Mouse (Mus musculus) cerebellum, adult 9-10 months (tissue): Measurements from ENCODE around the gene Ppp1r14b.

Experiments
- DNase-seq: peaks from one replicate; pipeline ENCODE4 v3.0.0; 2022

The Ppp1r14b gene

DNA sequence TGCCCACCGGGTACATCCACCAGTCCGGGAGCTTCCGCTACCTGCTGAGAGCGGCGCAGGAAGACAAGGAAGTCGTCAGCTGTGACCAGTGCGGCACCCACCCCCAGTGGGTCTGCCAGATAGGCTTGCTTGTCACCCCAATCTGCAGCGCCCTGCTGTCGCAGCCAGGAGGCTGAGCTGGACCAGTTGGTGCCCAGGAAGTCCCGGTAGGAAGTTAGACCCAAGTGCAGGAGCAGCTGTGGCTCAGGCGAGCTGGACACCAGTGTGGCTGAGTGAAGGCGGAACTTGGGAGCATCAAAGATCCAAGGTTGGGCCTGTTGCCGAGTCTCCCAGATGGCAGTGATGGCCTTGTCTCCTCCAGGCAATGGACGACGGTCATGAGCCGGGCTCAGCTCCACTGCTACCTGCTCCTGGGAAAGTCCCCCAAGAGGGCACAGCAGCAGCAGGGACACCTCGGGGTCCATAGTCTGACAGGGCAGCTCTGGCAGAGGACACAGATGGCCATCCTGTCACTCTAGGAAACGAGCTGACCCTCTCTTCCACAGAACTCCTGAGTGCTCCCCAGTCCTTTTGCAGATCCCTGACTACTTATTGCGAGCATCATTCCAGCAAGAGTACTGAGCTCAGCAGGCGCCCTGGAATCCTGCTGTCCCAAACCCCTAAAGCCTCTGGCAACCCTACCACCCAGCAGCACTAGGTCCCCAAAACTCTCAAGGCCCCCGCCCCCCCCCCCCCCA lies 20.7 kb downstream of the Ppp1r14b start:
- DNase-seq: peak; percentile 75

DNA sequence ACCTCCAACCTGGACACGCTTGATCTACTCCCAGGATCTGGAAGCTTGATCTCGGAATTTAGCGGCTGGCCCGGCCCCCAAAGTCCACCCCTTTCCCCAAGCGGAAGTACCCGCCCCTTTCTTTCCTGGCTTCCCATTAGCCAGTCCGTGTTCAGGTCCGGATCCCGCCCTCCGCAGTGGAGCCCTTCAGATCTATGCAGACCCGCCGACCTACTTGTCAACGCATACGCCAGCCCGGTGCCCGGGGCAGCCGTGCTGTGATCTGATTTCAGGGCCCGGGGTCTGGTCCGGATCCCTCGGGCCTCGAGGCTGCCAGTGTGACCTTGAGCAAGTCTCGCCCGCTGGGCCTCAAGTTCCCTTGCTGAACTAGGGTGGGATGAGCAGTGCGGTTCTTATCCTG lies 21.2 kb downstream of the Ppp1r14b start, which contains the start of the genes Nudt22 and Trpt1:
Gene Nudt22 (minus strand): TSS at position 112 of the 400 bp plus-strand sequence.
Gene Trpt1 (plus strand): TSS at position 126 of the 400 bp plus-strand sequence.
- DNase-seq: peak; percentile 91

DNA sequence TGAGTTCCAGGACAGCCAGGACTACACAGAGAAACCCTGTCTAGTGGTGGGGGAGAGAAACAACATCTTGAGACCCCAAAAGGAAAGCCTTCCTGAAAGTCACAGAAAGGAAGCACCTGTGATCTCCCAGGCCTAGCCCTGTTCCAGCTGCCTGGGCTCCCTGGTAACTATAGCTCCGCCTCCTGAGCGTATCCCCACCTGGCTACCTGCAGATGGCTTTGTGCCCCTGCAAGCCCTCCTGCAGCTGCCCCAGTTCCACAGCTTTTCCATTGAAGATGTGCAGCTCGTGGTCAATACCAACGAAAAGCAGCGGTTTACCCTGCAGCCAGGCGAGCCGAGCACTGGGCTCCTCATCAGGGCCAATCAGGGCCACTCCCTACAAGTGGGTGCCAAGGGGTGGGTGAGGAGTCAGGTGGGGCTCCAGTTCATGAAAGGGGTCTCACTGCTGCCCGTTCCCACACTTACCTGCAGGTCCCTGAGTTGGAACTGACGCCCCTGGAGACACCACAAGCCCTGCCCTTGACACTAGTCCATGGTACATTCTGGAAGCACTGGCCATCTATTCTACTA lies 23.0 kb downstream of the Ppp1r14b start:
- peak; percentile 48 for DNase-seq

DNA sequence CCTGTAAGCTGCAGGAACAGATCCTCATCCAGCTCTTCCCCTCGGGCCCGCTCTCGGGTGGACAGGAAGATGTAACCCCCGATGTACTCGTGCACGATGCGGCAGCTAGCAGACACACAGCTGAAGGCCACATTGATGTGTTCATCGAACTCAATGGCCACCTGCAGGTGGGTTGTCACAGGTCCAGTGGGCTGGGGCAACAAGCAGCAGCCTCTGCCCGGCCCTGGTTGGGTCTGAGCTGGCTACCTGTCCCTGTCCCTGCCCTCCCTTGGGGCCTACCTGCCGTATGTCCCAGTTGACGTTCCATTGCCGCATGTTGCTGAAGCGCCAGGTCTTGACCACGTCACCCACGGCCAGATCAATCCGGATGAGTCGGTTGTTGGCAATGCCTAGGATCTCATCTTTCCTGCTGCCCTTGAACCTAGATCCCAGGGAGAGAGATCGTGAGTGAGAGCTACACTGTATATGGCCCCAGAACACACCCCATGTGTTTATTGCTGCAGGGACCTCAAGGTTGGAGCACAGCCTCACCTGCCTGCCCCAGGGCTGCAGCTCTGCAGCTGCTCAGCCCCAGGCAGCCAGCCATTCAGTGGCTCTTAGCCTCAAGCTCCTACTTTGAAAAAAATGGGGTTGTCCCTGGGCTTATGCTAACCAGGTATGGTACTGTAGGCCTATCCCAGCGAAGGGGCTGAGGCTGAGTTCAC lies 24.7 kb downstream of the Ppp1r14b start:
- peak; percentile 36 for DNase-seq

DNA sequence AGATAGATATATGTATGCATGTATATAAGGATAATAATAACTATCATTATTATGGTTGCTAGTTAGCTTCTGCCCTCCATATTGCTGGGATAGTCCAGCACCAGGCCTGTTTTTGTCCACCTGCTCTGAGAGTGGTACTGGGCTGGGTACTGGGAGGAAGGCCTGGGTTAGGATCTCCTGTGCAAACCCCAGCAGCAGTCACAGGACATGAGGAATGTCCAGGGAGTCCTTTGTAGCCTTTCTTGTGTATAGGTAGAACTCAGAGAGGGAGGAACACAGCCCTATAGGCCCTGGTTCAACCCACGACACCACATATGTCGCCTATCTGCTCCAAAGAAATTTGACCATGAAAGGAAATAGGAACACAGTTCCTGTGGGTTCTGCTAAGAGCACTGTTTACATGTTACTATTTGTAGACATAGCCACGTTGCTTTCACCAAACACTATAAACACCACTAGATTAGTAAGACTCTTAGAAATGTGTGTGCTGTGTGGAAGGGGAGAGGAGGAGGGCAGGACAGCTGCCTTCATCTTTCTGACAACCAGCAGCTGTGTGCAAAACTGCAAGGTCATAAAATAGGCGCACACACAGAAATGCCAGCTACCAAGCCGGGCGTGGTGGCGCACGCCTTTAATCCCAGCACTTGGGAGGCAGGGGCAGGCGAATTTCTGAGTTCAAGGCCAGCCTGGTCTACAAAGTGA lies 32.3 kb downstream of the Ppp1r14b start:
- DNase-seq: no peak

DNA sequence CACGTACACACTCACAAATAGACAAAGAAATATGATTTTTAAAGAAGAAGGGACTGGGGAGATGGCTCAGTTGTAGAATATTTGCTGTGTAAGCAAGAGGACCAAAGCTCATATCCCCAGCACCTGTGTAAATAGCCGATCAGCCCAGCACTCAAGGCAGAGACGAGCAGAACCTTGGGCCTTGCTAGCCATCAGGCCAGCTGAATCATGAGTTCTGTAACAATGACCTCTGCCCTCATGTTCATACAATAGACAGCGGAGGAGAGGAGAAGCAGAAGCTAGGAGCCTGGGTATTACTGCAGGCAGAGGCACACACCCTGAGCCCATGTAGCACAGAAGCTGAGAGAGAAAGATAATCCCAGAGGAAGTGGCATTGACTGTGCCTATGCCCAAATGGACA lies 37.7 kb downstream of the Ppp1r14b start:
- no peak for DNase-seq

DNA sequence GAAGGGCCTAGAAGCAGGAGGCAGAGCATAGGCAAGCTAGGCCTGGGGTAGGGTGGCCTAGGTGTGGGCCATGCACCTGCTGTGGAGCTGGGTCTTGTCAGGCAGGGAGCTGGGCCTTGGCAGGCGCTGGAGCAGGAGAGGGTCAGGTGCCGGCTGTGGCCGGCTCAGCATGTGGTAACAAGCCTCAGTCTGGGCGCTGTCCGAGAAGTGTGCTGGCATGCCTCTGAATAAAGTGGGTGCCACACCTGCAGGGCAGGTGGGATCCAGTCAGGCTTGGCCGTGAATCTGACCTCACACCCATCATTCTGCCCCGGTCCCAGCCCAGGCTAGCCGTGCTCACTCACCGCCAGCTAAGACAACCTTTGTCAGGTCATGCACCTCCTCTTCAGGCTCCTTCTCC lies 39.2 kb downstream of the Ppp1r14b start:
- no peak for DNase-seq

DNA sequence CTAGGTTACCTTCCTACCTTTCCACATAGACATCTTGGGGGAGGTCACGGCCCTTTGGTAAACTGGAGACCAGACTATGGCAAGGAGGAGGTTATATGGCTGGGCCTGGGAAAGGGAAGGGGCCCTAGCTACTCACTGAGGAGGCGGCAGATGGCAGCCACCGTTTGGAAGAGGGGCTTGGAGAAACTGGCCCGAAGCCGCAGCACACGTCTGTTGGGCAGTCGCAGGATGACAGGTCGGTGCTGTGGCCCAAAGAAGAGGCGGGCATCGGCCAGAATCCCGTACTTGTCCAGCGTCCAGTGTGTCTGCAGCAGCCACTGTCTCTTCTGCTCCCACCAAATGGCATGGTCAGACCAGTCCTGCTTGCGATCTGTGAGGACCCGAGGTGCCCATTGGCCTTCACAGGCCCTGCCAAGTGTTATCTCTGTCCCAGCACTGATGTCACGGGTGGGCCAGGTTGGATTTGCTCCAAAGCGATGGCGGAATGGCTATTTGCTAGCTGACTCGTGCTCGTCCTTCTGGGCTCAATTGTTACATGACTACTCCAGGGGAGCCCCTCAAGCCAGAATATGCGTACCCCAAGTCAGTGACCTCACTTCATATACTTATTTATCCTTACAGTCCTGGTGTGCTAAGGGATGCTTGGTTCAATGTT lies 39.8 kb downstream of the Ppp1r14b start:
- DNase-seq: no peak

DNA sequence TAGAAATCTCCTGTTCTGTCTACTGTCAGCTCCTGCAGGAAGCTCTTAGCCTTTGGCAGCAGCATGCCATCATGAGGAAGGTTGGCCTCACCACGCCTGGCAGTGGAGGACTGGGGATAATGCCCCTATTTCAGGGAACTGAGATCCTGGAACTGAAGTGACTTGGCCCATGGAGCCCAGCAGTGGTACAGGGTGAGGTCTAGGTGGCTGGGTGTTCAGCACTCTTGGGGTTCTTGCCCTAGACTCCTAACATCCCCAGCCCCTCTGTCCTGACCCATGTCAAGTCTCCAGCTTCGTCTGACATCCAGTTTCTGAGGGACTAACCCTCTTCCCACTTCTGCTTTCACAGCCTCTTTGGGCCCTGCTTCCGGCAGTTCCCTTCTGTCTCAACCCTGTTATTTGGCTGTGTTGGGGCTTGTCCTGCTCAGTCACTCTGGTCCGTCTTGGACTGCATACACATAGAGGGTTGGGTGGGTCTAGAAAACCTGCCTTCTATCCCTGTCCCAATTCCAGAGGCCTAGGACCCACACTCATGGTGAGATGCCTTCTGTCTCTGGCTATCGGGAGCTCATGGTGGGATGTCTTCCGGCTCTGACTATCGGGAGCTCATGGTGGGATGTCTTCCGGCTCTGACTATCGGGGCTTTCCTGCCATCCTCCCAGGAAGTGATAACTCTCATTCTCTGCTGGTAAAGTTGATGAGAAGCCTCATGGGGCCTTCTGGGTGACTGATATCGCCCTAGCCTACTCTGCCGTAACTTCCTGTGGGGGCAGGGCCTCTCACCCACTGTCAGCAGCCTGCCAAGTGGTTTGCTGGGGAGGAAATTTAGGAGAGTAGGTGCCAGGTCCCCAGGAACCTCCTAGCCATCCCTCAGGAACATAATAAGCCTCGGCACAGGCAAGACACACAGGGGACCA lies 43.0 kb downstream of the Ppp1r14b start:
- DNase-seq: no peak

DNA sequence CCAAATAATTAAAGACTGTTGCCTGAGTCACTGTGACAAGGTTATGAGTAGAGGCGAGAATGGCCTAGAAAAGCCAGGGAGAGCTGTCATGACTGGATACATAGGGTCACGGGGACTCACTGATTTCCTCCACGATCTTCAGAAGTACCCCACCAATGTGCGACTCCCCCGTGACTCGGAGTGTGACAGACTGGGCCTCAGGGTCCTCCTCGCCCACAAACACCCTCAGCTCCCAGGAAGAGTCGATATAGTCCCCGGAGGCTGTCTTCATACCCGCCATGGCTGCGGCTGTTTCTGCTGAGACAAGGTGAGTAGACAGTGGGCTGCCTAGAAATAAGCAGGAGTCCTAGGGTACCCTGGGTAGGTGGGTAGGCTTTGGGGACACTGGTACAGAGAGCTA lies 43.8 kb downstream of the Ppp1r14b start:
- DNase-seq: no peak

DNA sequence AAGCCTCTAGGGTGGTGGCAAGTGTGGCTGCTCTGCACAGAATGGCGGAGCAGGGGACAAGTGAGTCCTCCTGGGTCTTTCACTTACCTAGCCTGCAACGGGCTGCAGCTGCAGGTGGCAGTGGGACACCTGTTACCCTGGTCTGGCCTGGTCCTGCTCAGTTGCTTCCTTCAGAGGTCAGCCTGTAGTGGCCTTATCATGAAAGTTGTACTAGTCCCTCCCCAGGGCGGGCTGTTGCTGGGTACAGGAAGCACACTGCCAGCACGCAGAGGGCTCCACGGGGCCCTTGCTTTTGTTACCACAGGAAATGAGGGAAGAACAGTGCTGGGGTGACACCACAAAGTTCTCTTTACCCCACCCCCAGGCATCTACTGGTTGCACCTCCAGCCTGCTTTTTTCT lies 44.4 kb downstream of the Ppp1r14b start, which contains the start of gene Fermt3:
Gene Fermt3 (minus strand): TSS at position 279 of the 400 bp plus-strand sequence.
- no peak for DNase-seq

DNA sequence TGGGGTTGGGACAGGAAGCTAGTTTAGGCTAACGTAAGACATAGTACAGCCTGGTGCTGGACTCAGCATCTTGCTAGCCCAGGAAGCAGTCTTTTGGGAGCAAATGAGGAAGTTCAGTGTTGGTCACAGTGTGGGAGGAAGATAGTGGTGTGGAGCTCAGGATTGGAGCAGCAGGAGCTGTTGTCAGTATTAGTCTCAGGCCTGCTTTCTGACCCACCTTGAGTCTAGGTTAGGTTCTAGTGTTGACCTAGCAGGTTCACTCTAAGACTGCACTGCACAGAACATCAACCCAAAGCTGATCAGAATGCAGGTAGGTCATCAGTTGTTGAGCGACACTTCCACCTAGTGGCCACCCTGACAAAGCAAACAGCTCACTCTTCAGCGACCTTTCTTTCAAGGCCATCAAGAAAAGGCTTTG lies 45.5 kb downstream of the Ppp1r14b start:
- no peak for DNase-seq
